Mouse (Mus musculus): ENCODE data around the gene Paqr7.

The Paqr7 gene

DNA sequence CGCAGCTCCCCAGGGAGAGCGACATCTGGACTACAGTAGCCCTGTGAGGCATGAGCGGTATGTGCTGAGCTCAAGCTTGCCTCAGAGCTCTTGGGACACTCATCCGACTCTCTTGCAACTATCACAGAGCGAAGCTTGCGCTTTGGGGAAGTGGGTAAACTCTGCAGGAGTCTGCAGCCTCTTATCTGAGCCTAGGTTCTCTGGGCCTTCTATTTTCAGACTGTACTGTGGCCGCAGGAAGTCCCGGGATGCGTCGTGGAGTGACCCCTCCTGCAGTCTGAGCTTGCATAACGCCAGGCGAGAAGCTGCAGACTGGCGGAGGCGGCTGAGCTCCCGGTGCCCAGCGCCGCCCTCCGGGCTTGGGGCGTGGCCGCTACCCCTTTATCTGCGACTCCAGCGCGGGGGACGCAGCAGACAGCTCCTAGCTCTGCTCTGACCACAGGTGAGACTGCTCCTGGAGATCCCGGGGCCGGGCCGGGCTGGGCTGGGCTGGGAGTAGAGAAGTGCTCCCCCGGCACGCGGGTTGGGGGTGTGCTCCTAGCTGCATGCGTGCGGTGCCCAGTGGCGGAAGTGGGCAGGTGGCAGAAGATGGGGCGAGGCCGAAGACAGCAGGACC lies at the start of gene Paqr7:
Gene Paqr7, plus strand, starts transcription at position 103 of the 616 bp plus-strand sequence.
- DNase-seq: peak; percentile 83

DNA sequence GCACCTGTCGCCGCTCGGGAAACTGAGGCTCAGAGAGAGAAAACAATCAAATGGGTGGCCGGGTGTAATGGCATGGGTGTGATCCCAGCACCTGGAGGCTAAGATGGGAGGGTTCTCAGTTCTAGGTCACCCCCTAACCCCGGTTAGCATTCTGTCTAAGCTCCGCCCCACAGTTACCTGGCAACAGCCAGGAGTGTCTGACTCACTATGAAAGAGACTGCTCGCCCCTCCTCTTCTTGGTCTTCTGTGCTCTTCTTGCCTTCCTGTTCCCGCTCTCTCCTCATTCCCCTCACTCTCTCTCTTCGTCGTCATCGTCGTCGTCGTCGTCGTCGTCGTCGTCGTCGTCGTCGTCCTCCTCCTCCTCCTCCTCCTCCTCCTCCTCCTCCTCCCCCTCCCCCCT lies 48.5 kb upstream of the Paqr7 start:
- DNase-seq: no peak

DNA sequence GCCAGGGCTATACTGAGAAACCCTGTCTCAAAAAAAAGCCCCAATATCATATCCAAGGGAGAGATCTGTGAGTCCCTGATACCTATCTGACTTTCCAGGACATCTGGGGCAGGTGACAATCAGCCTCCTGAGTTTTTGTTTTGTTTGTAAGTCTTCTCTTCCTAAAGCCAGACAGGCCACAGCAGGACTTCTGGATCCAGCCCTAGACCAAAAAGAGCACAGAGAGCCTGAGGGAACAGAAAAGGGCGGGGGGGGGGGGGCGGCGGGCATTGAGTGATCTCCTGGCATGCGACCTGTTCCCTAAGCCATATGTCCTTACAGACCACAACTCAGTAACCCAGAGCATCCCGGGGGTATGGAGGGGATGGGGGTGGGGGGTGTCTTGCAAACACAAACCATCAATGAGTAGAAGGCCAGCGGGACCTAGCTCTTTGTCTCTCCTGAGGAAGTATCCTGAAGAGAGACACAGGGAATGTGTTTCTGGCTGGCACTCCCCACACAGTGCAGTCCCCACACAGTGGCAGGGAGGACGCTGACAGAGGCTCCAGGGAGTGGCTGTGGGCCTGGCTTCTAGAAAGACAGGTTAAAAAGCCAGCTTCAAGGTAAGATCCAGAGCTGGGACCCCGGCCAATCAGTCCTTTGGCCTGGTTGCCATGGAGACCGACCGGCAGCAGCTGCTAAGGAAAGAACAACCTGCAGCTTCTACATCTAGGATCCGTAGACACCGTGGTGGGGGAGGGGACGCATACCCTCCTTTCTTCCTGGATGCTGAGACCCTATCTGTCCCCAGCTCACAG lies 46.7 kb upstream of the Paqr7 start:
- DNase-seq: peak; percentile 62

DNA sequence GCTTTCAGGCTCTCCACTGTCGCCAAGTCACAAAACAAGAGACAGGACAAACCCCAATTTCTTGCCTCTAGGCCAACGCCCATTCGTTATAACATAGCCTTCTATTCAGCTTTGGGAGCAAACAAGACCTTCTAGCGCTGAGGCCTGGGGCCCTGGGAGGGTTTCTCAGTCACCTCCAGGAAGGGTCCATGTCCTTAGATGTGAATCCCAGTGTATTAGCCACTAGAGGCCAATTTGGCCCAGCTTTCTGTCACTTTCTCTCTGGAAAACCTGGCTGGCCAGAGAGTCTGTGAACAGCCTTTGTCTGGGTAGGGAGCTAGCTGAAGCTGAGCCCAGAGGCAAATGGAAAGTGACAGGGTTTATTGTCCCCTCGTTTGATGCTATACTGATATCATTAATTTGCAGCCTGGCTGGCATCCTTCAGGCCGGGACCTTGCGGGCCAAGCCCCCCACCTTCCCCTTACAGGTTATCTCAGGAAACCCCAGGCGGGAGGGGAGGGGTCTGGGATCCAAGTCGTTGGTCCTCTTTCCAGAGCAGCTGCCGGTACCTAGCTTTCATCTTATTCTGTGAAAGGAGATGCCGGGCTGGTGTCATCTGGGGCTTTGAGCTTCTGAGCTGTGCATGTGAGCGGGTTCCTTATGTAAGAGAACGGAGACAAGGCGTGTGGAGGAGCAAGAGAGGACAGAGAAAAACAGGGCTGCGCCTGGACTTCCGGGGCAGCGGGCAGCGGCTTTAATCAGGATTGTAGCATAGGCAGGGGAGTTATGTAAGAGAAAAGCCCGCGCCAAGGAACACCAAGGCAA lies 45.9 kb upstream of the Paqr7 start:
- DNase-seq: peak; percentile 55

DNA sequence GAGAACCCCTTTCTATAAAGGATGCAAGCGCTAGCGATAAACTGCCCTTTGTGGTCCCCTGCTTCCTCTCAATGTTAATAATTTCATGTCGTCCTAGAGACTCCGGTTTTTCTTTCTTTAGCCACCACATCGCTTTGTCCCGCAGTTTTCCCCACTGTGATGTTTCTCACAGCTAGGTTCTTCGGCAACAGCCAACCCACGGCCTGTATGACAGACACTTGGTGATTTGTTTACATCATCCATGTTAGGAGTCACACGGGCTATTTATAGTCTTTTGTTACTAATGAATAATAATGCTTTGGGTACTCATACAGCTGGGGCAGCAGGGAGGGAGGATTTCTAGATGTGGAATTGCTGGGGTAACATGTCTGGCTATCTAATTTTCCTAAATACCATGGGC lies 45.0 kb upstream of the Paqr7 start:
- no peak for DNase-seq

DNA sequence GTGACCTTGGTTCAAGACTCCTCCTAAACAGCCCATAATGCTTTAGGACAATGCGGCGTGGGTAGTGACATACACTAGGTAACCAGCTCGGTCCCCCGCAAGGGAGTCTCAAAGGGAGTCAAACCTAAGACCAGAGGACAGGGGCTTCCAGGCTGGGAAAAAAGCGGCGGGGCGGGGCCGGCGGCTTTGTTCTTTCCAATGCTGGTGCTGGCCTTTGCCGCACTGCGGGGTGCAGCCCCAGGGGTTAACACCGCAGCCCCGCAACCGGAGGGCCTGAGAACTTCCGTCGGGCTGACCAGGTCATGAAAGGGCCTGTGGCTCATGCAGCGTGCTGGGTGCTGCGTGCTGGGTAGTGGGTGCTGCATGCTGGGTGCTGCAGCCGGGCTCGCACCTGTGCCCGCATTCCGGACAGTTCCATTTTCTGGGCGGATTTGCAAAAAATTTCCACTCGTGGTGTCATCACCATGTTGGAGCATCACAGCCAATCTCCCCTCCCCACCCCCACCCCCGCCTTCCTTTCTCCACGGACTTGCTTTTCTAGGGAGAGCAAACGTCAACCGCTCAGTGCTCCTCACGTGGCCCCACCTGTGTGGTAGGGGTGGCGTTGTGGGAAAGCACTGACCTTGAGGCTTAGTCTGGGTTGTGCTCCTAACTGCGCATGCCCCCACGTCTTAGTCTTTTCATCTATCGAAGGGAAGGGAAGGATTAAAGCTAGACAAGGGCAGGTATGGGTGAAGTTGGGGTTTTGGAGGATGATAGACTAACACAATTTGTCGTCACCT lies 42.7 kb upstream of the Paqr7 start:
- peak; percentile 42 for DNase-seq

DNA sequence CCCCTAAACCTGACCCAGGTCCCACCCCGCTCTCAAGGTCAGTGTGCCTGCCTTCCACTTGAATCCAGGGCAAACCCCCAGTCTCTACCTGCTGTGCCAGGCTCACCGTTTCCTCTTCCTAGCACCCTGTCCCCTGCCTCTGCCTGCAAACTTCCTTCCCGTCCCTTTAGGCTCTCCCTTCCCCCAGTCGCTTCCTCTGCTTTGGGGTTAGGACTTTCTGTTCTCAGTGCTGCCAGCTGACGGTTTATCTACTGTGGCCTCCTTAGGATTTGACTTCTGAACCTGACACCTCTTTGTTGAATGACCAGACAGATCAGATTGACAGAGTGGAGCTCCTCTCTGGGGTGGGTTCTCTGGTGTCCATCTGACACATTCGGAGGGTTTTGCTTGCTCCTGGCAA lies 41.2 kb upstream of the Paqr7 start:
- no peak for DNase-seq

DNA sequence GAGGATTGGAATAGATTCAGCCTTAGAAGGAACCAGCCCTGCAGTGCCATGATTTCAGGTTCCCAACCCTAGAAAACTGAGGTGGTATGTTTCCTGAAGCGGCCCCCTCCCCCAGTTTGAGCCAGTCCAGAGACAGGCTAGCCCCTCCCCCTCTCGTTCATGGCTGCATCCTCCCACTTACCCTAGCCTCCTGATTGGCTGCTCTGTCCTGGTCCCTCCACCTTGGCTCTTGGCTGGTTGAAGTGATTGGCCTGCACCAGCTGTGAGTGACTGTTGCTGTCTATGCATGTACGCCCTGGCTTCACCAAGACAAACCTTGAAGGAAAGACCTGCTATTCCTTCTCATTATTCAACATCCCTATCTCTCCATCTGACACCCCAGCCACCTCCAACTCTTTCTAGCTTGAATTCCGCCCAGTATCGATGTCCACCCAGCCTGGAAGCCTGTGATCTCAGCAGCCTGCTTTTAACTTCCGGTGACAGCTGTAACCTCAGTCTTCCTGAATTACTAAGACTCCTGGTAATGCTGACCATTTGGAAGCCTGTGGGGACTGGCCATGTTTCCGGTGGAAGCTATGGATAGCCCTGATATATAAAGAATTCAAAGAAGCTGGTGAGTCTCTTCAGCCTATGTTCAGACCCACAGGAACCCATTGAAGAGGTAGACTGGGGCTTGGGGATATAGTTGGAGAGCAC lies 39.2 kb upstream of the Paqr7 start:
- DNase-seq: no peak

DNA sequence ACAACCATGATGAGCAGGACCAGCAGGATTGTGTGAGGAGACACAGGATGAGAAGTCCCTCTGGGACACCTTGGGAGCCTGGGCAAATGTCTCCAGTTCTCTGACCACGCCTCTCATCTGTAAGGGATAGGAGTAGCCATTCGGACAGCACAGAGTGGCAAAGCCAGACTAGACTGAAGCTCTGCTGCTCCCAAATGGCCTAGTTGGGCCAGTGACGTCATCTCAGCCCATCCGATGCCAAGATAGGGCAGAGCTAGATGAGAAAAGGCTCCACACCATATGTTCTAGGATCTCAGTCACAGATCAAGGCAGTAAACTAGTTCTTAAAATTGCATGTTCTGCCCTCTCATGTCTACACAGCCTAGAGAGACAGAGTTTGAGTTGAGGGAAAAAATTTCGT lies 37.6 kb upstream of the Paqr7 start:
- no peak for DNase-seq

DNA sequence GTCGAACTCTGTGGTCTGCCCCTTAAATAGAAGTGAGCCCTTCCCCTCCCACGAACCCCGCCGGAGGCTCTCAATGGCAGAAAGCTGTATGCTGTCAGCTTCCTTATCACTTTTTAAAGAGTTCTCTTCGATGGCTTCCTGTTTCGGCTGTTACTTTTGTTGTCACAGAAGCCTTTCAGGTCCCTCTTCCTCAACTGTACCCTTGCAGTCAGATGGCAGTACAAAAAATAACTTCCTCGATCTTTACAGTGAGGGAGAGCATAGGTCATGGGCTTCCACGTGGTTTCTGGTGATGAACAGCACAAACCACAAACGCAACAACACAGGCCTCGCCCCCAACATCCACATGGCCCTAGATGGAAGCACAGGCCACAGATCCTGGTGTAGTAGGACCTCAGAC lies 36.2 kb upstream of the Paqr7 start:
- DNase-seq: no peak

DNA sequence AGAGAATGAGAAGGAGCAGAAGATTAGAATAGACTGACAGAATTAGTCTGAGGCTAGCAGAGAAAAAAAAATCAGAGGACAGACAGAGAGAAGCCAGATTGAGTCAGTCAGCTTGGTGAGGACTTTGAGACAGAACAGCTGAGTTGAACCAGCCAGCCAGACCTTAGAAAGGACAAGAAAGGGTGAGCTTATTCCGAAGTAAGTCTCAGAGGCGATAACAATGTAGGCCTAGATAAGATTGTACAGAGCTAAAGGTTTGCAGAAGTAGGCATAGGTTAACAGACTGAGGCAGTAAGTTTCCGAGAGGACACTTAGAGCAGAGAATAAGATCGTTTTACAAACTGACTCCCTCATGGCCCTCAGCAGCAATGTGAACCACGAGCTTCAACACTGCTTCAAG lies 35.2 kb upstream of the Paqr7 start:
- DNase-seq: no peak

DNA sequence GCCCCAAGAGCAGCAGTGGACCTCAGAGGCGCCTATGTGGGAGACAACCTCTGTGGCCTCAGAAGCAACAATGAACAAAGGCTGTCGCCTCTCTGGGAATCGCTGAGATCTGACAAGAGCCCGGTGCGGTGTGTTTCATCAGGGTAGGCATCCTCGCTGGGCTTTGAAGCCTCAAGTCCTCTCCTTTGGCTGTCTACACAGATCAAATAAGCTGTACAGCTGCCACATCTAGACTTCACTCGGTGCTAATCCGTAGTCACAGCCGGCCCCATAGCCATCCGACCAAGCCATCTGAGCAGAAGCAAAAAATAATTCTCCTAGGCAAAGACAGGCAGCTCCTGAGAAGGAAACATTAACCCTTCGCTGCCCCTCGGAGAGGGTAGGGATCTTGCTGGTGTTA lies 30.7 kb upstream of the Paqr7 start:
- no peak for DNase-seq

DNA sequence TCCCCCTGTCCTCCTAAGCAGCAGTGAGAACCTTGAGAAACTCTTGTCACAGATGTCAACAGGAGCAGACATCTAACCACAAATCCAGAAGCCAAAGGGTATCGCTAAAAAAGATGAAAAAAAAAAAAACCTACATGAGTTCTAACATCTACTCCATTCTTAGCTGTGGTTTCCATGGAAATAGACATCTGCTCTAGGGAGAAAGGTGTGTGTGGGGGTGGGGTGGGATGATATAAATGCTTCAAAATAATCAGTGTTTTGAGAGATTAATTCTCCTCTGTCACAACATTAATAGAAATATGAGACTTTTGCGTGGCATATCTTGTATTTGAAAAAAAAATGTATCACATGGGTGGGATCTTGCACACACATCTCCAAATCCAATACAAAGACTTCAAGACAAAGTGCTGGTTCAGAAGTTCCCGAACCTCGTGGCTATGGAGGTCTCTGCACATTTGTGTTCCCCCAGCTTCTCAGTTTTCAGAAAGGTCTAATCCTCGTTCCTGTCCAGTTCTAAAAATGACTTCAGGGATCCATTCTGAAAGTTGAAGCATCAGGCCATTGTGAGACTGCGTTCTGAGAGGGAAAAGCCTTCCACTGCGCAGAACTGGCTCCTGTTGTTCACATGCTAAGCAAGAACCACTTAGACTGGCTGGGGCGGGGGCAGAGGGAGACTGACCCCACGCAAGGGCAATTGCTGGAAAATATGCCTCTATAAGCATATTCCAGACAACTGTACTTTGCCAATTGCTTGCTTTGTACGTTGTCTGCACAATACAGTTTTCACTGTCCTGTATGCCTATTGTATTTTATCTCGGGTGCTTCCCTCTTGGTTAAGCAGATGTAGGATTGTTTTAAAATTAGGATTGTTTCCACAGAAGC lies 29.9 kb upstream of the Paqr7 start:
- no peak for DNase-seq

DNA sequence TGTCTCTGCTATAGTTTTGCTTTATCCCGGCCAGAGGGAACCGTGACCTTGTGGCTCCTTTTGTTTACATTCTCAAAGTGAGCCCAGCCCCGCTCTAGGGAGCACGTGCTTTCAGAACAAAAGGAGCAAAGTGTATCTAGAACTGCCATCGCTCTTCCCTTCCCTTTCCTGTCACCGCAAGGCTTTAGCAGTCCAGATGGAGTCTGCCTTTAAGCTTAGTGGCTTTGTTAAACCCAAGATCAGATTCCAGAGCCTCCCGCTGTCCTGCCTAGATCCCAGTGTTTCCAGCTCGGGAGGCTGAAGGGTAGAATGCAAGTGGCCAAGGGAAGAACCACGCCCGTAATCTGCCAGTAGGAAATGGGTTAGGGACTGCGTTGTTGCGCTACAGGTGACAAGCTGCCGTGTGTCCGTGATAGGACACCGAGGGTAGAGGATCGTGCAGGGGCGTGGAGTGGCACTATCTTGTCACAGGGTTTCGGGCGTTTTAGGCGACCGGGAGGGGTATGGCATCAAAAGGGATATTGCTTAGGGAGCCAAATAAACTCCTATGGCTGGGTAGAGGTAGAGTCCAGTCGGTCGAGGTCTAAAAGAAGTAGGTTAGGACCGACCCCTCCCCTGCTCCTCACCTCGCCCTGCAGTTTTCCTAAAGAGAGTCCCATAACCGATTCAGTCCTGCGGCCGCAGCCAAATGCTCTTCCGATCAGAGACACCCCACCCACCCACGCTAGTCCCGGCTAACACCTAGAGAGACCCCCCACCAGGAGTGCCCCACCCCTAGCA lies 28.9 kb upstream of the Paqr7 start:
- DNase-seq: no peak

DNA sequence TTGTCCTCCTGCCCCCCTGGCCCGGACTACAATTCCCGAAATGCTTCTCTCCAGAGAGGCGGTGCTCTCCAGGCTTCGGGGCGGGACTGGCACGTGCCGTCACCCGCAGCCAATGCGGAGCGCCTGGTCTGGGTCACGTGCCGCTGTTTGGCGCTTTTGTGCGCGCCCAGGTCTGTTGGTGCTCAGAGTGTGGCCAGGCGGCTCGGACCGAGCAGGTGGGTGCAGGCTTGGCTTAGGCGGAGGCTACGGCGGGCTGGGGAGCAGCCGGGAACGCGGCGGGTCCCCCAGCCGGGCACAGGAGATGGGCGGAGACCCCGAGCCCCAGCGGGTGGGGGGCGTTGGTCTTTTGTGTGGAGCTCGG lies 28.3 kb upstream of the Paqr7 start, which contains the start of gene Stmn1:
Gene Stmn1, plus strand, starts transcription at position 106 of the 361 bp plus-strand sequence.
- DNase-seq: peak; percentile 96

DNA sequence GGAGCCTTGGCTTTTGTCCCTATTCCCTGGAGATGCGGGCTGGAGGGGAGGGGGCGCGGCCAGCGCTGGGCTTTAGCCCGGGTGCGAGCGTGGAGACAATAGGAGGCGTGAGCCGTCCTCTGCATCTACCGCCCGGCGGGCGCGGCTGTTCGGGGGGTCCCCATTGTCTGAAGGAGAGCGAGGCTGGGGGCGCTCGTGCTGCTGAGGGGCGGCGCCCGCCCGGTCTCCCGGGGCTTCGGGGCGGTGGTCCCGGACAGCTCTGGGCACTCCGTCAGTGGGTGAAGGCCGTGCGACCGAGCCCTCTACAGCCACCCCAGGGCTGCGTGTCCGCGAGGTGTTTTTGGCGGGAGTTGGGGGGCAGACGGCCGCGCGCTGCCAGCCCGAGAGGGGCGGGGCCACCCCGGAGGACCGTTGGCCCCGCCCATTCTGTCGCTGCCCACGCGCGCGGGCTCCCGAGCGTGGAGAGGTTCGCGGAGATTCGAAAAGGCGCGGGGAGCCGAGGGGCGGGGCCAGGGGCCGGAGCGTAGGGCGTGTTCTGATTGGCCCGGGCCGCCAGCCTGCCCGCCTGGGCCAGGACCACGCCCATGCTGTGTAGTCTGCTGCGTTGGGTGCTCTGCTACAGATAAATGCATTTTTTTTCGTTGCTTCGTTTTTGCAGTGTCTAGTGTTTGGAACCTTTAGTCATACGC lies 27.8 kb upstream of the Paqr7 start:
- DNase-seq: peak; percentile 93

DNA sequence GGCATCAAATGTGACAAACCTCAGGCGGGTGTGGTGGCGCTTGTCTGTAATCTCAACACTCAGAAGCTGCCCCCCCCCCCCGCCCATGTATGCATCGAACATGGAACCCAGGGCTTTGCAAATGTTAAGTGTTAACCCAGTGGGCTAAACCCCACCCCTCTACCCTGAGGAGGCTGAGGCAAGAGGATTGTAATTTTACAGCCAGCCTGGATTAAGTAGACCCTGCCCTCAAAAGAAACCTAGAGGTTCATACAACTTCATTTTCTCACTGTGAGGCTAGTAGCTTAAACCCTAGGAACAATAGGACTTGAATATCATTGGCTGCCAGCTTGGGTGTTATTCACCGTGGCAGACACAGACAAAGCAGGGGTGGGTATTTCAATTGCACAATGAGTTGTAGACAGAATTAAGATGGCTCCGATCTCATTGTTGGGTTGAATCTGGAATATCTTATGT lies 27.1 kb upstream of the Paqr7 start:
- no peak for DNase-seq

DNA sequence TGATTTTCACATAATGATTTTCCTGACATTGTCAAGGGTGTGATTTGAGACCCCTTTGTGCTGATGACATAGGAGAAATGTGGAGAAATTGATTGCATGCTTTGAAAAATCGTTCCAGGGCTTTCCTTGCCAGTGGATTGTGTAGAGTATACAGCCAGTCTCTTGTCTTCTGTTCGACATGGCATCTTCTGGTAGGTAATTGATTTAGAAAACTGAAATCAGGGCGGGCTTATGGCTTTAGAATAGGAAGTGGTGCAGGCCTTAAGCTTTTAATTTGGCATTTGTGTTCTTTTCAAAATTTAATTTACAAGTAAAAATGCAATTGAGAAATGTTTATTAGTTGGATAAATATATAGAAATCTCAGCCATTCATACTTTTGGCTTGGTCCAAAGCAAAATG lies 26.5 kb upstream of the Paqr7 start:
- DNase-seq: no peak

DNA sequence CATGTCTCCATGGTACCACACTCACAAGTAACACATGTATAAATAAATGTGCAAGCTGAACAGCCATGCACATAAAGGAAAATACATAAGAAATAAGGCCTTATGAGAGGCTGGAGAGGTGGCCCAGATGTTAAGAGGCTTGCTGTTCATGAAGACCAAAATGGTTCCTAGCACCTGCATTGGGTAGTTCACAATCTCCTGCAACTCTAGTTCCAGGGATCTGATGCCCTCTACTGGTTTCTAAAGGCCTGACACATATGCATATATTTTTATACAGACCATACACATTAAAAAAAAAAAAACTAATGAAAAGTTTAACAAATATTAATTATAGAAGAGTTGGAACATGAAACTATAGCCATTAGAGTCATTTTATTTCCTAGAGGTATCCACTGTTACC lies 25.0 kb upstream of the Paqr7 start:
- no peak for DNase-seq

DNA sequence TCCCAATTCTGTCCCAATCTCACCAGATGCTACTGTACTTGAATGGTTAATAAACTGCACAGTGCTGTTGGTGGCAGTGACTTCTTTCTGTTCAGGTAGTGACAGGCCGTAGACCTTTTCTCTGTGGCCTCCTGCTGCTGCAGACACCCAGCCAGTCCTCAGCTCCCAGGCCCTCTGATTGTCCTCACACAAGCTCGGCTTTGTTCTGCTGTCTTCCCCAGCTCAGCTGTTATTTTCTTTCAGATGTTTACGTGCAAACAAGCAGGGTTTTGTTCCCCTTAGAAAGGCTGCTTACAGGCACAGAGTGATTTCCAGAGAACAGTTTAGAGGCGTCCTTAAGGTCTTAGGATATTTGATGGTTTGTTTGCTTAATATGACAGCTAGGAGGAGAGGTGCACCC lies 22.7 kb upstream of the Paqr7 start:
- no peak for DNase-seq

Measured in right cerebral cortex, postnatal 25 days (tissue).